Mouse (Mus musculus): ENCODE measurements at regions not wholly inside any gene's neighbourhood (a gene's known extent, or its start where the extent isn't known, plus 50 kb on each side); places are given as distances from the start of the nearest gene placed in this dataset.

- Histone ChIP-seq H3K9me3 (no peaks in the 10 kb centered on the region), H3K27ac (no peak overlapping the region), H3K4me1 (replicated peaks) (no peaks in the 10 kb centered on the region), H3K27me3 (ENCODE audit: insufficient read depth, poor library complexity, severe bottlenecking) (no peaks in the 10 kb centered on the region), H3K4me3 (no peak overlapping the region), H3K36me3 (no peaks in the 10 kb centered on the region)
- 87% methylated on average over 3 of the region's 3 CpGs for WGBS
- DNase-seq (ENCODE audit: low spot score): no peak
Measured at GRCm38 (mm10) chr2:81023620-81024019, 406.6 kb downstream of the Nup35 start.
